Mouse (Mus musculus): ENCODE data around the gene Serpina3k.

GRCm38 (mm10) chr12:104347091-104347490 lies 8.8 kb downstream of the Serpina3k start:
- TF ChIP-seq CTCF (IDR thresholded peaks at IDR 0.05; ENCODE audit: low read depth, low read length) = no peak
- TF ChIP-seq POLR2A (IDR thresholded peaks at IDR 0.05; ENCODE audit: borderline replicate concordance, low read depth, low read length) = no peak
